Mouse (Mus musculus) G1E (cell line): ENCODE measurements around the gene Pf4.

Experiments used
- CTCF ChIP-seq: IDR thresholded peaks from 2 replicates; pipeline ENCODE4 v1.5.1; 2012; ENCODE audit warnings: low read depth, low read length, inconsistent platforms, mixed read lengths
- TAL1 ChIP-seq: conservative IDR thresholded peaks from 2 replicates; pipeline ENCODE4 v1.6.1; 2012; ENCODE audit warnings: low read depth, low read length, inconsistent platforms, mixed read lengths

GRCm38 (mm10) chr5:90760303-90760702 lies 11.9 kb upstream of the Pf4 start:
- TF ChIP-seq CTCF (no peak), TAL1 (no peak)
